Comparison of ENCODE assay signal across 12 mouse cellular contexts in genomic region chr8:48733057-48733456, GRCm38 (mm10).
"Had no signal": no experiment of that assay in that cellular context is flagged by ENCODE, and none has a peak within 500 bp of the region (broad histone marks: within the 10 kb centered on the region; RNA-seq: fewer than 3 reads in every experiment).

No protein-coding gene starts in this region.

- H3K36me3 ChIP-seq: hindbrain, embryonic 15.5 days; limb, embryonic 10.5 days; midbrain, embryonic 10.5 days; neural tube, embryonic 12.5 days had no signal

- H3K9ac ChIP-seq: hindbrain, embryonic 15.5 days; lung, embryonic 14.5 days; neural tube, embryonic 12.5 days had no signal

- H3K4me1 ChIP-seq: hindbrain, embryonic 15.5 days; neural tube, embryonic 12.5 days had no signal

- H3K27me3 ChIP-seq: hindbrain, embryonic 15.5 days; neural tube, embryonic 12.5 days had no signal

- H3K4me2 ChIP-seq: hindbrain, embryonic 15.5 days; lung, embryonic 14.5 days; neural tube, embryonic 12.5 days had no signal

- H3K27ac ChIP-seq: hindbrain, embryonic 15.5 days; kidney, postnatal 0 days; limb, embryonic 10.5 days; midbrain, embryonic 10.5 days; neural tube, embryonic 12.5 days; stomach, postnatal 0 days had no signal

- H3K9me3 ChIP-seq: hindbrain, embryonic 15.5 days; limb, embryonic 10.5 days; midbrain, embryonic 10.5 days; neural tube, embryonic 12.5 days had no signal

- H3K4me3 ChIP-seq: hindbrain, embryonic 15.5 days; limb, embryonic 10.5 days; midbrain, embryonic 10.5 days; neural tube, embryonic 12.5 days had no signal

- DNase-seq: kidney, adult 11 months; layer of hippocampus, adult 9-11 months; lung, embryonic 14.5 days; lung, postnatal 10 days; lung, postnatal 4 days; midbrain, embryonic 14.5 days had no signal
